Mouse (Mus musculus) bone marrow macrophage, adult 2 months (primary cell): ENCODE measurements around the gene Ubap2.

Source experiments
- CTCF ChIP-seq: IDR thresholded peaks from 2 replicates; pipeline ENCODE4 v1.5.1; 2012; ENCODE audit warnings: low read depth, mild to moderate bottlenecking, low read length, moderate library complexity
- POLR2A ChIP-seq: IDR thresholded peaks from 2 replicates; pipeline ENCODE4 v1.6.1; 2012; ENCODE audit warnings: mild to moderate bottlenecking, low read depth, low read length, borderline replicate concordance

DNA sequence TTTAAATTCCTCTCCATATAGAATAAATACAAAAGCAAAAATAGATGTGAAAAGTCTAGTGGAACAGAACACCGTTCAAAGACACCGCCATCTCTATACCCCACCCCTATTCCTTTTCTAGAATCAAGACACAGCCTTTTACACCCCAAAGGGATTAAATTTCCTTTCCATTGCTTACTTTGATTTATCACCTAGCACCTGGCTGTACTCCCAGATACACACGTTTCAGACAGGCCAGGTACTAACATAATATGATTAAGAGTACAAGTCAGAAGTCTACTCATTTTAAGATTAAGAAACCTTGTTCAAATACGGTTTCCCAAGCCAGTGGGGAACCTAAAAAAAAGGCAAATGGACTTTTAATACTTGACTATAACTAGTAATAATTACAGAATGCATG, 8.6 kb downstream of the Ubap2 start:
- no peak for TF ChIP-seq POLR2A
- no peak for TF ChIP-seq CTCF
